Mouse (Mus musculus) gastrocnemius, adult 8-10 months (tissue): Measurements from ENCODE around the gene Gm16442. TPM values are rescaled to one million over a fixed set of nuclear protein-coding genes. Genes with fewer than 3 reads are reported as not detected.
"Not testable (repeated sequence)": the region's sequence is repeated elsewhere in the genome, so short reads cannot be mapped to it uniquely, and the experiment has no call there.

Experiments used
- DNase-seq, 2 experiments: peaks; one replicate each; pipeline ENCODE4 v3.0.0; 2022; ENCODE audit warnings: low spot score in 2 of 2
- total RNA-seq, 4 experiments: library from RNA; stranded (reverse); gene quantifications; 2 replicates each; pipeline ENCODE4 v1.2.4; 2022

The Gm16442 gene
- total RNA-seq: not detected

DNA sequence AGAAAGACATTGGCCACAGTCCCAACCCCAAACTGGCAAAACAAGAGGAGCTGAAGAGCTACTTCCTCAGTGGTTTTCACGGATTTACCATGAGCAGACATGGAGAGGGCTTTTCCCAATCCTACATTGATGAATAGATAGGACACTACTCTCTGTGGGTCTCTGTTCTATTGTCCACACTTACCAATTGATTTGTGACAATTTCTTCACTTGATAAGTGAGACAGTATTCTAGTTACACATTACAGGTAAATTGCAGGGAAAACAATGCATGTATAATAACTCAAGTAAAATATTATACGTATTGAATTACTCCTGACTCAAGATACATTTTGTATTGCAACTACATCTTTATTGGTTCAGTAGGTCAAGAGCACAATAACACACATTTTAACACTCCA lies at the start of gene Gm16442:
Gene Gm16442, minus strand, starts transcription at position 101 of the 400 bp plus-strand sequence.
- not testable (repeated sequence) for DNase-seq

DNA sequence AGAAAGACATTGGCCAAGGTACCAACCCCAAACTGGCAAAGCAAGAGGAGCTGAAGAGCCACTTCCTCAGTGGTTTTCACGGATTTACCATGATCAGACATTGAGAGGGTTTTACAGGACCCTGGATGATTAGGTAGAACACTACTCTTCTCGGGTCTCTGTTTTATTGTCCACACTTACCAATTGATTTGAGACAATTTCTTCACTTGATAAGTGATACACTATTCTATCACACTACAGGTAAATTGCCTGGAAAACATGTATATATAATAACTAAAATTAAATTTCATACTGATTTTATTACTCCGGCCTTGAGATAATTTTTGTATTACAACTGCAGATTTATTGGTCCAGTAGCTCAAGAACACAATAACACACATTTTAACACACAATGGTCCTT lies 45.9 kb upstream of the Gm16442 start, which contains the start of gene Vmn1r94:
Gene Vmn1r94, minus strand, starts transcription at position 101 of the 400 bp plus-strand sequence.
- DNase-seq: not testable (repeated sequence)

DNA sequence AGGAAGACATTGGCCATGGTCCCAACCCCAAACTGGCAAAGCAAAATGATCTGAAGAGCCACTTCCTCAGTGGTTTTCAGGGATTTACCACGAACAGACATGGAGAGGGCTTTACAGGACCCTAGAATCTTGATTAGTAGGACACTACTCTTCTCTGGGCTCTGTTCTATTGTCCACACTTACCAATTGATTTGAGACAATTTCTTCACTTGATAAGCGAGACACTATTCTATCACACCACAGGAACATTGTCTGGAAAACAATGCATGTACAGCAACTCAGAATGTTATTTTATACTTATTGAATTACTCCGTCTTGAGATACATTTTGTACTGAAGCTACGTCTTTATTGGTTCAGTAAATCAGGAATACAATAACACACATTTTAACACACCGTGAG lies 16.6 kb upstream of the Gm16442 start, which contains the start of gene Vmn1r93:
Gene Vmn1r93, minus strand, starts transcription at position 101 of the 400 bp plus-strand sequence.
- DNase-seq: not testable (repeated sequence)

DNA sequence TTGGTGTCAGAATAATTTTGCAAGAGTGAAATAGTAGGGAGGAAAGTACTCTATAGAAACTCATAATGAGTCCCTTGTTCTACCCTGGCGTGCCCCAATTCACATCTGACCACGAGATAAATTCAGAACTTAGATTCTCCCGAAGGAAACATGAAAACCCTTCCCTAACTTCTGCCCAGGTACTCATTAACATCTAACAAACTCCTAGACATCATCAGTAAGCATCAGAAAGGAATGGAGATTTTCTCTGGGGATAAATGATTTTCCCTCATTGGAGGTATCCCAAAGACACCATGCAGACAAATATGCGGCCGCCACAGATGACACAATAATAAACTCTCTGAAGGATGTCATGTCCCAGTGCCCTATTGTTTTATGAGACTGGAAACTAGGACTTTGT lies 23.0 kb downstream of the Gm16442 start, which contains the start of gene Vmn1r91:
Gene Vmn1r91, plus strand, starts transcription at position 301 of the 400 bp plus-strand sequence.
- not testable (repeated sequence) for DNase-seq

DNA sequence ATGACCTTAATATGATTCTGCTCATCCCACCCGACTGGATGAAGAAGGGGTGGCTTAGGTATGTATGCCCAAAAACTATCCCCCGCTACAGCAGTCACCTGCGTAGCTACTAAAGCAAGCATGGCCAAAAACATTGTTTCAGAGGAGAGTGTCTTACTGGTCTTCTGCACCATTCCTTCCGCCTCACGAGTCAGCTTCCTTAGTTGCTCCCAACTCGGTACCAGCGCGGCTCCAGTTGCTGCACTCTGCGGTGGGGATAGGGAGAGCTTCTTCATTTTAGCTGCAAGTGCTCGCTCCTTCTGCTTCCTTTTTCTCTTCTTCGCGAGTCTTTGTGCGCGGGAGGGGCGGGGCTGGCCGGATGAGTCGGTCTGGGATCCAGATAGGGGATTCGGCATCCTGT lies 44.3 kb downstream of the Gm16442 start:
- DNase-seq: not testable (repeated sequence)

Other genes with a start within 250 kb of the Gm16442 start
- gene Ceacam19, start 234.6 kb downstream of the Gm16442 start, total RNA-seq: not detected
- gene Pvr, start 201.4 kb downstream of the Gm16442 start, total RNA-seq: 1 to 10 TPM; 4.3 to 6.7 (median 4.9) TPM
- not detected for gene Igsf23, start 171.8 kb downstream of the Gm16442 start, total RNA-seq
- not detected for gene Ceacam20, start 157.2 kb downstream of the Gm16442 start, total RNA-seq
- not detected for gene Nlrp9b, start 131.1 kb downstream of the Gm16442 start, total RNA-seq
- not detected for gene Vmn1r91, start 22.9 kb downstream of the Gm16442 start, total RNA-seq
- gene Vmn1r93, start 16.5 kb upstream of the Gm16442 start, total RNA-seq: not detected
- not detected for gene Vmn1r94, start 45.8 kb upstream of the Gm16442 start, total RNA-seq
- gene Vmn1r95, start 71.1 kb upstream of the Gm16442 start, total RNA-seq: not detected
- not detected for gene Gm6164, start 83.0 kb upstream of the Gm16442 start, total RNA-seq
- not detected for gene Gm4498, start 111.2 kb upstream of the Gm16442 start, total RNA-seq
- not detected for gene Gm5890, start 140.3 kb upstream of the Gm16442 start, total RNA-seq
- gene Gm4133, start 211.5 kb upstream of the Gm16442 start, total RNA-seq: not detected